Mouse (Mus musculus): Measurements from ENCODE around the gene Bcar3.

Bcar3 gene

DNA sequence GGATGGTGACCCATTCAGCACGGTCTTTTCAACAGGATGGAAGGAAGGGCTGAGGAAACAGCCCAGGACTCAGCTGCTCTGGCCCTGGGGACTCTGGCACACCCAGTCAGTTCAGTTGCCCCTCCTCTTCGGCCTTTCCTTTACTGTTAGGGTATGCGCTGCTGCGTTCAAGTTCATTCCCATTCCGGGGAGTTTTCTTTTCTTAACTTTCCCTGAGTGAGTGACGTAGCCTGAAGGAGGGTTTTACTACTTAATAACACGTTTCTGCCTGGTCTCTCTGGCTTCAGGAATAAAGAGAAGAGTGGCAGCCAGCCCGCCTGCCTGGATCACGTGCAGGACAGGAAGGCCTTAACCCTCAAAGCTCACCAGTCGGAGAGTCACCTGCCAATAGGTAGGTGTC lies 217.0 kb downstream of the Bcar3 start:
- DNase-seq (ENCODE audit: low spot score in 2 of 2): no peak

DNA sequence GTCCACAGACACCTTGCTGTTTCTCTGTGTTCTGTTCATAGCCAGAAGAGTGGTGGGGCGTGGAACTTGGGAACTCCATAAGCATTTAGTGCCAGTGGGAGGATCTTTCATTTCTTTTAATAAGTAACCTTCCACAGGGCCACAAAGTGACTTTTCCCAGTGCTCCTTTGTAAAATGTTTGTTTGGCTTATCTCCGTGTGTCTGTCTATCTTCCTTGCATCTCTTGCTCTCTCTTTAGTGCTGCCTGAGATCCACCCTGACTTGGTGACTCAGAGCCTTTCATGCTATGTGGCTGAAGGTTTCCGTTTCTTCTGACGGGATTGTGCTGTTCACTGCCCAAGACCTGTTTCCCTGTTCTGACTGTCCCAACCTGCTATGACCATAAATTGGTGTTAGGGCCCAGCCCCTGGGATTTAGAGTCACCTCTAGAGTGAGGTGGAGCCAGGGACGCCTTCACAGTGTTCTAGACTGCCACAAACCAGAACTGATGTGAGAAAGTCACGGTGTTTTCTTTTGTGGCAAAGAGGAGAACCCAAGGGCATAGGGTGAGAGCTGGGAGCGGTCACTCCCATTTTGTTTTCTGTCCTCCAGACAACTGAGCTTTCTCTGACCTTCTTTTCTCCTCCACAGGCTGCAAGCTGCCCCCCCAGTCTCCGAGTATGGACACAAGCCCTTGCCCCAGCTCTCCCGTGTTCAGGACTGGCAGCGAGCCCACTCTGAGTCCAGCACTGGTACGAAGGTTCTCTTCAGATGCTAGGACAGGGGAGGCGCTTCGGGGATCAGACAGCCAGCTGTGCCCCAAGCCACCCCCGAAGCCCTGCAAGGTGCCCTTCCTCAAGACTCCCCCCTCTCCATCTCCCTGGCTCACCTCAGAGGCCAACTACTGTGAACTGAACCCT lies 218.0 kb downstream of the Bcar3 start:
- no peak for DNase-seq (ENCODE audit: low spot score in 2 of 2)

DNA sequence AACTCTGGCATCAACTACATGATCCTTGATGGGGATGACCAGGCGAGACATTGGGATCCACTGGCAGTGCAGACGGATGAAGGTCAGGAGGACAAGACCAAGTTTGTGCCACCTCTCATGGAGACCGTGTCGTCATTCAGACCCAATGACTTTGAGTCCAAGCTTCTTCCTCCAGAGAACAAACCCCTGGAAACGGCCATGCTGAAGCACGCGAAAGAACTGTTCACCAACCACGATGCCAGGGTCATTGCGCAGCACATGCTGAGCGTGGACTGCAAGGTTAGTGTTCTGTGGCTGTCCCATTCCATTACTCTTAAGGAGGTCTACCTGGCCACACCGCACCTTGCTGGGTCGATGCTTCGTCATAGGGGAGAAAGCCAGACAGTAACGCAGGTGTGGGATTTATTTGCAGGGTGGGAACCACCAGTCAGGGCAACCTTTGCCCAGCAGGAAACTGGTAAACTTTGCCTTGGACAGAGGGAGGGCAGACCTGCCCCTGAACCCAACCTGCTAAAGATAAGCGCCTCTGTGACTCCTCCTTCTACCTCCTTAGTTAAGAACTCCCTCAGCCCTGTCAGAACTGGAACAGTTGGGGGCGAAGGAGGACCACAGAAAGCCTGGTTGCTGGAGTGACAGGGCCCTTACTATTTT lies 218.9 kb downstream of the Bcar3 start:
- DNase-seq (ENCODE audit: low spot score in 2 of 2): no peak

GRCm38 (mm10) chr3:122515568-122516326 lies 221.8 kb downstream of the Bcar3 start:
- no peak for DNase-seq (ENCODE audit: low spot score in 2 of 2)

- DNase-seq (ENCODE audit: low spot score in 2 of 2): no peak
Observed at GRCm38 (mm10) chr3:122516327-122516695, 222.4 kb downstream of the Bcar3 start.

GRCm38 (mm10) chr3:122517726-122518125 lies 223.8 kb downstream of the Bcar3 start:
- no peak for DNase-seq (ENCODE audit: low spot score in 2 of 2)

DNA sequence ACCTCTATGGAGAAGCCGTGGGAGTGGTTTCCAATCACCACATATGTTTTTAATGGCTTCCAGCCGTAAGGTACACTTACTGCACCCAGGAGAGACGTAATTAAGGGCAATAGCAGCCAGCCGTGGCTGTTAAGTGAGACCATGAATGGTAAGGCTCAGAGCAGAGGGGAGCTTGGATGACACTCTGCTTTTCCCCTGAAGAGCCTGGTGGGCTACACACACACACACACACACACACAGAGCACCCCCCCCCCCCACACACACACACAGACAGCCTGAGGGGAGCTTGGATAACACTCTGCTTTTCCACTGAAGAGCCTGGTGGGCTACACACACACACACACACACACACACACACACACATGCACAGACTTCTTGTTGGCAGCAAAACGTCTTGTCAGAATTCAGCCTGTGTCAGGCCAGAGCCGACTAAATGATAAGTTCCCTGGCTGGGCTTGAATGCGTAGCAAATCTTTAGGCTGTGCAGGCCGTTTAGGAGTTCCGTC lies 224.3 kb downstream of the Bcar3 start:
- no peak for DNase-seq (ENCODE audit: low spot score in 2 of 2)

DNA sequence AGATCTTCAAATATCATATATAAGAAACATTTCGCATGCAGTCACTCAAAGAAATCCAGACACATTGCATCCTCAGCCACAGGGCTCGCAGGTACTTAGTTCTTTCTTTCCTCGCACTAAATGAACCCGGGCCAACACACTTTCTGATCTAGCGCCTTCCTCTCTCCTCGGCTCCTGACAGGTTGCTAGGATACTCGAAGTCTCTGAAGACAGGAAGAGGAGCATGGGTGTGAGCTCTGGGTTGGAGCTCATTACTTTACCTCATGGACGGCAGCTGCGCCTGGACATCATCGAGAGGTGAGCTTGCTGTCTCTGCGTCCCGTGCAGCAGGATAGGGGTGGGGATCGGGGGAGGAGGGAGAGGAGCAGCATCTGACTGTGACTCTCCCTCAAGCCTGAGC lies 225.1 kb downstream of the Bcar3 start:
- DNase-seq (ENCODE audit: low spot score in 2 of 2): no peak

GRCm38 (mm10) chr3:122520365-122520764 lies 226.4 kb downstream of the Bcar3 start:
- no peak for DNase-seq (ENCODE audit: low spot score in 2 of 2)

- no peak for DNase-seq (ENCODE audit: low spot score in 2 of 2)
Observed at GRCm38 (mm10) chr3:122520875-122521274, 226.9 kb downstream of the Bcar3 start.

DNA sequence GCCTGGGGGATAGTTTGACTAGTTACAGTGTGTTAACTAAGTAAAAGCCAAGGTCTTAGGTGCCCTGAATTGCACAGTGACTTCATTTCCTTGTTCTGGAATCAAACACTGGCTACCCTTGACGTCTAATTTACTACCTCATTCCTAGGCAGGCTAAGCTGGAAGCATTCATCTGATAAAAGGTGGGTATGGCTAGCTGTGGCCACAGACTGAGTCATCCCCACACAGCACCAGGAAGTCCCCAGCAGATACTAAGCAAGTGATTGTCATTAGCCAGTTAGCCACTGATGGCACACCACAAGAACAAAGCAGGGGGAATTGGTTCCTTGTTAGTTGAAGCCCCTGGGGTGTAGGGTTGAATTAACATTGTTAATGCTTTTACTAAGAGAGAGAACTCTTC lies 227.4 kb downstream of the Bcar3 start:
- no peak for DNase-seq (ENCODE audit: low spot score in 2 of 2)

DNA sequence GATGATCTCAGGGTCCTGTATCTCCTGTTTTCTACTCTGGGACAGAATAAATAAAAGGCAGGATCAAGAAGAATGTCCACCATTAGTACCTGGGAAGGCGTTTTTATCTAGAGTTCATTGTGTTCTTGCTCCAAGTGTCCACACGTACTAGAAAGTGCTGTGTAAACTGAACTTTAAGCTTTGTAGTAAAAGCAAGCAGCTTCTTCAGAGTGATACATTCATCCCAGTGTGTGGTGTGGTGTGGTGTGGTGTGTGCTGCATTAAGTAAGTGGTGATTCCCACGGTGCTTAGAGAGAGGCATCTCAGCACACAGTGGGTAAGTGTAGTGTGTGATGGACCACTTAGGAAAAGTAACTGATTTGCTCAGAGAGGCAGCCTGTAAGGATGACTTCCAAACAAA lies 234.5 kb downstream of the Bcar3 start:
- DNase-seq (ENCODE audit: low spot score in 2 of 2): no peak

- DNase-seq (ENCODE audit: low spot score in 2 of 2): no peak
Observed at GRCm38 (mm10) chr3:122535938-122536703, 242.2 kb downstream of the Bcar3 start.

DNA sequence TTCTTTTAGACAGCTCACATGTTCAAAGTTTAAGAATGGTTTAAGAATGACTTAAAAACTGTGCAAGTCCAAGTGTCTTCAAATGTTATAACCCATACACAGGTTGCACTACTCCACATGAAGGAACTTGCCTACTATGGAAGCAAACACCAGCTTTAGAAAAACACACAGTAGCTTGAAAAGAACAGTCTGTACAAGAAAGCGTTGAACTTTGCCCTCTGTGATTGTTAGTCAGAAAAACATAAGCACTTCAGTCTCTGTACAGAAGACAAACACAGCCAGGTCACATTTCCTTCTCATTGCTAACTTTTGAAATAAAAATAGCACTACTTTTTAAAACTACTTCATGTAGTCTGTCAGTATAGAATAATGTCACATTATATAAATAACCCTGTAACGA lies 244.9 kb downstream of the Bcar3 start:
- no peak for DNase-seq (ENCODE audit: low spot score in 2 of 2)

DNA sequence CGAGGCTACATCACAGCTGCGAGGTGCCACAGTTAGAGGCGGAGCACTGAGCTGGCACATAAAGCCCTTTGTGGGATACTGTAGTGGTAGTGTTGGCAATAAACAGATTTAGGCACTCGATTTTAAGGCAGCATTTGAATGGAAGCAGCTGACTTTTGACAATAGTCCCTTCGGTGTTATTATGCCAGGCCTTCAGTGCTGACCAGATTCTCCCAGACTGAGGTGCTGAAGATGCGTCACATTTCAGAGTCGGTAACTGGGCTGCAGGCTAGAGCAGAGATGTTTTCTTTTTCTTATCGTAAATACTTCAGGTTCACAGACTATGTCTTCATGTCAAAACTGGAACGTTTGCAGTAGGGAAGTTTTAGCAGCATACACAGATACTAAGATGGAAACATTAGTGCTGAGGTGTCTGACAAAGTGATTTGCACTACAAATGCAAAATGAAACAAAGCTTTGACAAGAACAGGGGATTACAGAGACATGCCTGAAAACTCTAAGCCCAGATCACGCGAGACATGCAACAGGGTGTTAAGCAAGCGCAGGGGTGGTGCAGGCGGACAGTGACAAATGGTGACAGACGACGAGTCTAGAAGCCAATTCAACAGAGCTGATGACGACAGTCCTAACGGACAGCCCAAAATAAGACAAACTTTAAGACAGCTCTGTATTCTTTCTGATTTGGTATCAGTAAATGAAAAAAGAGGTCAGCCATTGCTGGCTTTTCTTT lies 246.2 kb downstream of the Bcar3 start:
- DNase-seq (ENCODE audit: low spot score in 2 of 2): no peak

- no peak for DNase-seq (ENCODE audit: low spot score in 2 of 2)
Observed at GRCm38 (mm10) chr3:122540918-122541317, 247.0 kb downstream of the Bcar3 start.

DNA sequence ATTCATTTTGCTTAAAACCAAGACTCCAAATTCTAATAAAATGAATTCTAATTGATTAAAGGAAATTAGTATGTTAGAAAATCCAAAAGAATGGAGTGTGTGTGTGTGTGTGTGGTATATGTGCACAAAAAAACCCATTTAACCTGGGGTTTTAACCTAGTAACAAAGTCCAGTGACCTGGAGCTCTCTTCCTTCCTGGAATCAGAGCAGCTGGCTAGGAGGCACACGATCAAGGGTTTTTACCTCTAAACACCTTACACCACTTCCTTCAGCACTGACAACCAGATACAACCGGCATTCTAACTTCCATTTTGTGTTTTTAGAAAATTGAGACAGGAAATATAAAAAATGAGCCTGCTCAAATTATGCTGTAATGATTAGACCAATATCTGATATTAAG lies 251.4 kb downstream of the Bcar3 start:
- DNase-seq (ENCODE audit: low spot score in 2 of 2): no peak

DNA sequence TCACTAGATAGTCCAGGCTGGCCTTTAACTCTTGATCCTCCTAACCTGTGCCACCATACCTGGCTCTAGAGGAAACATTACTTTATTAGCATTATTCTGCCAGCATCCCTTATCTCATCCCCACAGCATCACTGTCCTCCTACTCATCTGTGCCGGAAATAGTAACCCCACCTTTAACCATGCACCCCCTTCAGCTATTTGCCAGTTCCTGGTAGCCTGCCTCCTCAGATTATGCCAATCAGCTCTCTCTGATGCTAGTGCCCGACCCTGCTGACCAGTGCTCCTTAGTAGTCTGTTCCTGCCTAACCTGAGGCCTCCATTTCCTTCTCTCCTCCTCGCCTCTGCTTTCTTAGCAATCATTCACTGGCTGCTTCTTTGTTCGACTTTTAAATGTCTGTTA lies 253.5 kb downstream of the Bcar3 start:
- peak in 1 of 2 experiments; percentile 29 for DNase-seq (ENCODE audit: low spot score in 2 of 2)

DNA sequence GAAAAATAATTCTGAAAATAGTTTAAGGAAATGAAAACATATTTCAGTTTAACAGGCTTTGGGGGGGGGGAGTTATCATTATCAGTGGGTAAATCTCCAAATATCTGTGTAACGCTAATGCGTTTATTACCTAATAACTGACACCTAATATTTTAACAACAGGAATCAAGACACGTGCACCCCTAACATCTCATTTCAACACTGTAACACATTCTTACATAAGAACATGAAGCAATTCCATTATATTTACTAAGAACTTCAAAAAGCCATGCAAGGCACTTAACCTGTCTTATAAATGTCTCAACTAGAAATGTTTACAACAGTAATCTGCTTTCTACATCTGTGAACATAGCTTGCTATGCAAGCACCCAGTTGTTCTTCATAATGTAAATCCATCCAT lies 257.2 kb downstream of the Bcar3 start:
- DNase-seq (ENCODE audit: low spot score in 2 of 2): no peak

- DNase-seq (ENCODE audit: low spot score in 2 of 2): no peak
Observed at GRCm38 (mm10) chr3:122557766-122558165, 263.8 kb downstream of the Bcar3 start.

DNA sequence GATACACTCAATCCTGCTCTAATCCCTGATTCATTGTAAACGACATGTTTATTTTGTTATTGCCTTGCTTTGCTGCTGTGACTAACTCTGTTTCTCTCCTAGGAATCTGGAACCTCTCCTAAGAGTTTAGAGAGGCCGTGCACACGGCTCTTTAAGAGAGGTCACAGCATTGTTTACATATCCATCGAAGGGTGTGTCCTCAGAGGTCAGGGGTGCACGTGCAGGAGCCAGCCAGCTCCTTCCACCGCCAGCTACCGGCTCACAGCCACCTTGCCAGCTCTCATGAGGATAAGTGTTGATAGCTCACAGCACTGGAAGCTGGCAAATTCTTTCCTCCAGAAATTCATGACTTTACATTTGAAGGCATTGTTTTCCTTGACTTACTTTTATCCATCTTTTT lies 271.3 kb downstream of the Bcar3 start:
- DNase-seq (ENCODE audit: low spot score in 2 of 2): no peak
